Mouse (Mus musculus) kidney, postnatal 10 days (tissue): ENCODE data around the gene Tmem217.
A peak's percentile ranks its signal among the peaks of the same experiment; 100 is the strongest.
"Not testable (repeated sequence)": the region's sequence is repeated elsewhere in the genome, so short reads cannot be mapped to it uniquely, and the experiment has no call there.

Experiments
- DNase-seq: peaks from one replicate; pipeline ENCODE4 v3.0.0; 2021; ENCODE audit warnings: mixed read lengths

Gene Tmem217

GRCm38 (mm10) chr17:29548494-29548893 lies 3.7 kb downstream of the Tmem217 start:
- no peak for DNase-seq

DNA sequence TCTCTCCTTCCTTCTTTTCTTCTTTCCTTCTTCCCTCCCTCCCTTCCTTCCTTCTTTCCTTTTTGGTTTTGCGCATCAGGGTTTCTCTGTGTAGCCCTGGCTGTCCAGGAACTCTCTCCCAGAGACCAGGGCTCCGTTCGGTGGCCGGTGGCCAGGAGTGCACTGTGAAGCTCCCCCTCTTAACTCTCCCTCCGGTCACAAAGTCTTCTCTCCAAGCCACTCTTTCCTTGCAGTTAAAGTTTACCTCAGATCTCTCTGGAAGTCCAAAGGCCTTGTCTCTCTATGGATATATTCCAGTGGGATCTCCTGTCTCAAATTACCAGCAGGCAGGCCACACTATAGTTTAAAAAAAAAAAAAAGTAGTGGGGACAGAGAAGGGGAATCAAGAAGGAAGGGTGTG lies 6.9 kb downstream of the Tmem217 start:
- DNase-seq = peak; percentile 40

DNA sequence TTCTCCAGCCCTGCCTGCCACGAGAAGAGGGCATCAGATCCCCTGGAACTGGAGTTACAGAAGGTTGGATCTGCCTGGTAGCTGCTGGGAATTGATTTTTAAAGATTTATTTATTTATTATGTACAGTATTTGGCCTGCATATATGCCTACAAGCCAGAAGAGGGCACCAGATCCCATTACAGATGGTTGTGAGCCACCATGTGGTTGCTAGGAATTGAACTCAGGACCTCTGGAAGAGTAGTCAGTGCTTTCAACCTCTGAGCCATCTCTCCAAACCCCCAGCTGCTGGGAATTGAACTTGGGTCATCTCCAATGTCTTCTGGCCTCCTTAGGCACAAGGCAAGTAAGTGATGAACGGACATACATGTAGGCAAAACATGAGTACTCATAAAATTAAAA lies 8.1 kb downstream of the Tmem217 start:
- DNase-seq = no peak

GRCm38 (mm10) chr17:29542831-29543690 lies 9.1 kb downstream of the Tmem217 start:
- DNase-seq = no peak

DNA sequence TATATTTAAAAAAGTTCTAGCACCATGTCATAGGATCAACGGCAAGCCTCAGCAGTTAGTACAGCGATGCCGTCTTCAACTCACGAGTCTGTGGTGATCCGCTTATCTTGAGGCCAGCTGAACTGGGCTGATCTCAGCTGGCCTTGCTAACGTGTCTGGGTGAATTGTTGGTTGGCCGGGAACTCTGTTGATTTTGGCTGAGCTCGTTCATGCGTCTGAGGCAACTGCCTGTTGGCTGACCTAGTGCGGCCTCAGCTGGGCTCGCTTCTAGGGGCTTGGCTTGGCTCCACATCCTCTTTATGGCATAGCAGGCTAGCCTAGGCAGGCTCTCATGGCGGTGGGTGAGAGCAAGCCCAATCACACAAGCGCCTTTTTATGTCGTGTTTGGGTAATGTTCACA lies 10.8 kb downstream of the Tmem217 start:
- DNase-seq = peak; percentile 90

DNA sequence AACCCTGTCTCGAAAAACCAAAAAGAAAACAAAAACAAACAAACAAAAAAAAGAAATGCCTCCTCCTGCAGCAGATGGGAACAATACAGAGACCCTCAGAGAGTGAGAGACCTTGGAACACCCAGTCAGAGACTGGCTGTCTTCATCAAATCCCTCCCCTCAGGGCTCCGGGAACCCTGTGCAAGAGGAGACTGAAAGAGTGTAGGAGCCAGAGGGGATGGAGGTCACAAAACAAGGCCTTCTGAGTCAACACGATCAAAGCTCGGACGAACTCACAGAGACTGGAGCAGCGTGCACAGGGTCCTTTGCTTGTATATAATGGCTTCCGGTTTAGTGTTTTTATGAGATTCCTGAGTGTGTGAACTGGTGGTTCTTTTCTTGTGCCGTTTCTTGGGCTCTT lies 11.8 kb downstream of the Tmem217 start:
- DNase-seq = no peak

GRCm38 (mm10) chr17:29533866-29534265 lies 18.3 kb downstream of the Tmem217 start:
- no peak for DNase-seq

- no peak for DNase-seq
Measured at GRCm38 (mm10) chr17:29531757-29532384, 20.3 kb downstream of the Tmem217 start.

- no peak for DNase-seq
Measured at GRCm38 (mm10) chr17:29531278-29531677, 20.9 kb downstream of the Tmem217 start.

- no peak for DNase-seq
Measured at GRCm38 (mm10) chr17:29530508-29530907, 21.7 kb downstream of the Tmem217 start.

DNA sequence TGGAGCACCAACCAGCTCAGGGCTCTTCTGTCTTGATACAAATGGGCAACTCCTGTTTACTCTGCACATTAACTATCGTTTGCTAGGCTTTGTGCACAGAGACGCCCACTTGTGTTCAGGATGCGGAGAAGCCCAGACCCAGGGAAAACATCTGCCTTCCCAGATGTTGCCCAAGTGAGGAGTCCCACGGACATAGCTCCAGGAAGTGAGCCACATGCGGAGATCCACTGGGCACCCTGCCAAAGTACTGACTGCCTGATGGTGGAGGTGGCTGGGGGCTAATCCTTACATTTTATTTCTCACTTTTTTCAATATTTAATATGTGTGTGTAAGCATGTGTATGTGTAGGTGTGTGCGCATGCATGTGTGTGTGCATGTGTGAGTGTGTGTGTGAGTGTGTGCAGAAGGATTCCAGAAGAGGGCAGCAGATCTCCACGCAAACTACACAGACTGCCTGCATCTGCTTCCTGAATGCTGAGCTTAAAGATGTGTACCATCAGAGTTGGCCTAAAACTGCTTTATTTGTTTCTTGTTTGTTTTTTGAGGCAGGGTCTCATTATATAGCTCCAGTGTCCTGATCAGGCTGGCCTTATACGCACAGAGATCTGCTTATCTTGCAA lies 23.5 kb downstream of the Tmem217 start:
- DNase-seq = peak; percentile 61

GRCm38 (mm10) chr17:29525613-29526012 lies 26.6 kb downstream of the Tmem217 start:
- DNase-seq = no peak

- no peak for DNase-seq
Measured at GRCm38 (mm10) chr17:29519731-29520130, 32.5 kb downstream of the Tmem217 start.

GRCm38 (mm10) chr17:29518665-29519064 lies 33.5 kb downstream of the Tmem217 start:
- not testable (repeated sequence) for DNase-seq

GRCm38 (mm10) chr17:29514435-29514834 lies 37.8 kb downstream of the Tmem217 start:
- peak; percentile 87 for DNase-seq

- DNase-seq = peak; percentile 81
Measured at GRCm38 (mm10) chr17:29513044-29513730, 39.0 kb downstream of the Tmem217 start.

DNA sequence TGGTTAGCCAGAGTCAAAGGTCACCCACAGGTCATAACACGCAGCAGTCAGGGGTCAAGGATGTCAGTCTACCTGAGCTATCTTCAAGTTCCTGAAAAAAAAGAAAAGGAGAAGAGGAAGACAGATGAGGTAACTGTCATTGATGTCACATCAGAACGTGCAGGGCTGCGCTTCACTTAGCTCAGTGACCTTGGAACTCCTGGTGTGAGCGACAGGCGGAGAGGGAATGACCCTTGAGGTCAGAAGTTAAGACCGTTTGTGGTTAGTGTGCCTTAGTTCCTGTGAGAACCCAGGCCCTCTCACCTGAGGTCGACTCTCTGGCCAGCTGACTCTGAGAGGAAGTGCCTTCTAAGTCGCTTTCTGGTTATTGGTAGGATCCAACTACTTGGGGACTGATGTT lies 41.5 kb downstream of the Tmem217 start:
- no peak for DNase-seq

DNA sequence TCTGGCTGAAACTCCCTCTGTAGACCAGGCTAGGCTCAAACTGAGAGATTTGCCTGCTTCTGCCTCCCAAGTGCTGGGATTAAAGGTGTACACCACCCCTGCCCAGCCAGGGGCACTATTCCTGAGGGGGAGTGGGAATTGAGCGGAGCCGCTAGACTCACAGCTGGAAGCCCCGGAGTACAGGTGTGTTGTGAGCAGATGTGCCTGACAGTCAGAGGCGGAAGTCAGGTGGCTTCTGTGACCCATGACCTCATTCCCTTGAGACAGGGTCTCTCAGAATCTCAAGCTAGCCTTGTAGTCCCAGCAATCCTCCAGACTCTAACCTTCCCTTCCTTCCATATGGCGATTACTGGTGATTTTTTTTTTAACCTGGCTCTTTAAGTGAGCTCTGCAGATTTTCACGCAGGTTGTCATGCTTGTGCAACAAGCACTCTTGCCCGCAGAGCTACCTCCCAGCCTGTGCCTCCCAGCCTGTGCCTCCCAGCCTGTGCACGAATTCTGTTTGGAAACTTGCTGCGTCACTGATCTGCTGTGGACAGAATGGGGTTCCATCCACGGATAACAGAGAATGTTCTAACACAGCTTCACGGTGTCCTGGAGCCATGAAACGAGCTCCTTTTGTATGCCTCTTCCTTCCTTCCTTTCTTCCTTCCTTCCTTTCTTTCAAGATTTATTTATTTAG lies 43.1 kb downstream of the Tmem217 start:
- peak; percentile 5 for DNase-seq

DNA sequence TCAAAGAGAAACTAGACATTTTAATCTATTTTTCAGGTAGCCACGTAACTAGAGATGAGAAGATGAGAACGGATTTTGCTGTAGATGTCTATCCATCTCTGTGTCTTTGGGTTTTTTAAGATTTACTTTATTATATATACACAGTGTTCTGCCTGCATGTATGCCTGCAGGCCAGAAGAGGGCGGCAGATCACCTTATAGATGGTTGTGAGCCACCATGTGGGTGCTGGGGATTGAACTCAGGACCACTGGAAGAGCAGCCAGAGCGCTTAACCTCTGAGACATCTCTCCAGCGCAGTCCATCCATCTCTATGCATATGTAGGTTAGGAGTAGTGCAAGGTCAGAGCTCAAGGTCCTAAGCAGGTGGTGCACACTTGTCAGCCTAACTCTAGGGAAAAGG lies 48.5 kb downstream of the Tmem217 start:
- DNase-seq = peak; percentile 15

DNA sequence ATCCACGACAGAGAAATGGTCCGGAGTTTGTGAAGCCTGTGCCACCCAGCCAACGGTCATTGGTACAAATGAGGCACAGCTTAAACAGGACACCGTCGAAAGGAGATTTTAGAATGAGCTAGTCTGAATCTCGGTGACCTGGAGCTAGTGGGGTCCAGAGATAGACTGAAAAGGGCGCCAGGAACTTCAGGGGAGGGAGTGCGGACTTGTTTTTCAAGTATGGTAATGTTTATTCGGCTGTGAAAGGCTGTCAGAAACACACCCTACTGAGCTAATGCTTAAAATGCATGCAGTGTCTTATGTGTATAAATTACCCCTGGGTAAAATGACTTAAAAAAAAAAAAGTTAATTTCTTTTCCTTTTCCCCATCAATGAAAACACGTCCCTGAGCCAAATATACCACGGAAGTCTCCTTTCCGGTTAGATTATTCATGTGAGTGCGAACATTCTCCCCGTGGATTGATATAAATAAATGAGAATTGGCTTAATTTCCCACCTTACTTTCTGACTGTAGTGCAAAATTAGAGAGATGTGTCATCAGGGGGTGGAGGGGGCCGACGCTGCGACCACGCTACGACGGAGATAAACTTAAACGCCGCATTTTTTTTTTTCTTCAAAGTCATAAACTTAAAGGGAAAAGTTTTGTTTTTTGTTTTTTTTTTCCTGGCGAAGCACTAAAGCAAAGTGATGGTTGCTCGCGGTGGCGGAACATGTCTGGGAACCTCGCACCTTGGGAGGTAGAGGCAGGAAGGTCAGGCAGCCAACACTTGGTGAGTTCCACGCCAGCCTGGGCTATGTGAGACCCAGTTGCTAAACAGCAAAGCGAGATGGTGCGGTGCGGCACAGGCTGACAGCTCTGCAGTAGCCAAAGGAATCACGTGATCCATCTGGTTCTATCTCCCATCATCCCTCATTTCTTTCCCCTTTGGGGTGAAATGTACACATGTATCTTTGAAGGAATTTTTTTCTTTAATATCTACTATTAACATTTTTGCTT lies 49.2 kb downstream of the Tmem217 start:
- peak; percentile 28 for DNase-seq

GRCm38 (mm10) chr17:29502005-29502668 lies 50.0 kb downstream of the Tmem217 start:
- no peak for DNase-seq
